Mouse (Mus musculus) B cell, adult (primary cell): ENCODE data around the gene Cpt2. TPM values are rescaled to one million over a fixed set of nuclear protein-coding genes. Genes with fewer than 3 reads are reported as not detected.

ENCODE experiments used
- total RNA-seq: library from RNA; stranded (reverse); gene quantifications from 4 replicates; pipeline ENCODE4 v1.2.4, GENCODE M21; 2023; ENCODE audit not compliant: inconsistent age

Gene Cpt2
- total RNA-seq = 10.8 to 14.2 TPM (median 11.3 TPM) in 4 replicates

DNA sequence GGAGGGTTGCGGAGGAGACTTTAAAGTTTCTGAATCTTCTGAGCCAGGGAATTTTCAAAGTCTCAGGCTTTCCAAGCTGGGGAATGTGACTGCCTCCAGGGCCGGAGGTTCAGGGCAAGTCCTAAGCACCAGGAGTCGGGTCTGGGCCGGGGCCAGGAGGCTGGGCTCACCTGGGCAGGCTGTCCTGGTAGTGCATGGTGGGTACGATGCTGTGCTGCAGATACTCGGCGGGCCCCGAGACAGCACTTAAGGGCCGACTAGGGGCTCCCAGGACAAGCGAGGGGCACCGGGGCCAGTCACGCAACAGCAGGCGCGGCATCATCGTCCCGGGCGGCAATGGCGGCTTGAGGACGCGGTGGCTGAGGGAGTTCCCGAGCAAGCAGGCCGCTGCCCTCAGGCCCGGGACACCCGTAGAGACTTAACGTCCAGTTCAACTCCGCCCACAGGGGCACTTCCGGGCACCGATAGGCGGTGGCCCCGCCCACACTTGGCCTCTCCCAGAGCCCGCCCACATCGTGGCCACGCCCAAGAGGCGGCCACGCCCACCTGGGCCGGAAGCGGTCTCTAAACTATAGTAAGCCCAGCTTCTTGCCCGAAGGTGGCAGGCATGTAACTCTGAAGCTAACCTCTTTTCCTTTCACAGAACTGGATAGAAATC, at the start of gene Cpt2:
Cpt2 (minus strand) TSS at position 466 of the 658 bp plus-strand sequence.

DNA sequence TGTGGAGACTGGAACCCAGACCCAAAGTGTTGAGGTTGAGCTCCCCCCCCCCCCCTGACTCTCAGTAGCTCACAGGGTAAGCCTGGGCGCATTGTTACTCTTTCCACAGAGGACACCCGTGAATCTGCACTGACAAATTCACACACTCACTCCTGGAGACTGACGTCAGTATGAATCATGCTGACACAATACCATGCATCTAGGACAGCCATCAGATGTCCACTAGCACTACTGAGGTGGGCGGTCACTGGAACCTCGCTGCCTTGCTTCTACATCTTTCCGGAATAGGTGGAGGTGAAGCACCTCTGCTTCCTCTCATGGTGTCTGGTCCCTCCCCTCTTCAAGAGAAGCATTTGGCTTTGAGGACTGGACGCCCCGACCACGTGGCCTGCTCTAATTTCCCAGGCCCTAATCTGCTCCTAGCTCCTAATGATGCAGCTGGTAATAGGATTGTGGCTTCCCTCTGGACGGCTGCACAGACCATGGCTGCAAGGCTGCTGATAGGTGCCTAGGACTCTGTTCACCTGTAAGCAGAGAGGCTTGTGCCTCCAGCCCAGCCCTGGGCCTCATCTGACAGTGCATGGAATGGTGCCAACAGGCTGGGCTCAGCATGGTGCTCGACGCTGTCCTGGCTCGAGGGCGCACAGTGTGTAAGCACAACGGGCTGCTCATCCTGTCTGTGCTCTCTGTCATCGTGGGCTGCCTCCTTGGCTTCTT, 44.7 kb upstream of the Cpt2 start, which contains the start of gene Slc1a7:
Slc1a7 (plus strand) TSS at position 367 of the 717 bp plus-strand sequence.

DNA sequence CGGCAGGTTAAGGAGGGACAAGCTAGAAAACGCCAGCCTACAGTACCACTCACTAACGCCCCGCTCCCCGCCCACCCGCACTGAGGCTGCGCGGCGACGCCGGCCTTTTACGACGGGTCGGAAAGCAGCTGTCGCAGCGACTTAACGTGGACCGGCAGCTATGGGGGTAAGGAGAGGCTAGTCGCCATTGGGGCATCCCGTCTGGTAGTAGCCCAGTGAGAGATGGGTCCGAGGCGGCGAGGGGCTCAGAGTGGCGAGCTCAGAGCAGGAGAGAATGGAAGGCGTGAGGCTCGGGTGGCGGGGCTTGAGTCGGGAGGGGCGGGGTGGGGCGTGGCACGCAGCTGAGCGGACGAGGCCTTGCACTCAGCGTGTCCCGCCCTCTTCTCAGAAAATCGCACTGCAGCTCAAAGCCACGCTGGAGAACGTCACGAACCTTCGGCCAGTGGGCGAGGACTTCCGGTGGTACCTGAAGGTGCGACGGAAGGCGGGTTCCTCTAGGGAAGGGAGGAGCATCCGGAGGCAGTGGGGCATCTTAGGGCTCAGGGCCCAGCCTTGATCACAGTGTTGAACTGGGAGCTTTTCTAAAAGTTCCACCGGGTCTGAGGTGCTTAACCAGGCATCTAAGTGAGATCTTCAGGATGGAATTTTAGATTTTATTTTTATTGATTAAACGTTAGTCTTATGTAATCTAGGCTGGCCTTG, 33.5 kb downstream of the Cpt2 start, which contains the start of gene 0610037L13Rik:
0610037L13Rik (plus strand) TSS at position 83 of the 702 bp plus-strand sequence.

DNA sequence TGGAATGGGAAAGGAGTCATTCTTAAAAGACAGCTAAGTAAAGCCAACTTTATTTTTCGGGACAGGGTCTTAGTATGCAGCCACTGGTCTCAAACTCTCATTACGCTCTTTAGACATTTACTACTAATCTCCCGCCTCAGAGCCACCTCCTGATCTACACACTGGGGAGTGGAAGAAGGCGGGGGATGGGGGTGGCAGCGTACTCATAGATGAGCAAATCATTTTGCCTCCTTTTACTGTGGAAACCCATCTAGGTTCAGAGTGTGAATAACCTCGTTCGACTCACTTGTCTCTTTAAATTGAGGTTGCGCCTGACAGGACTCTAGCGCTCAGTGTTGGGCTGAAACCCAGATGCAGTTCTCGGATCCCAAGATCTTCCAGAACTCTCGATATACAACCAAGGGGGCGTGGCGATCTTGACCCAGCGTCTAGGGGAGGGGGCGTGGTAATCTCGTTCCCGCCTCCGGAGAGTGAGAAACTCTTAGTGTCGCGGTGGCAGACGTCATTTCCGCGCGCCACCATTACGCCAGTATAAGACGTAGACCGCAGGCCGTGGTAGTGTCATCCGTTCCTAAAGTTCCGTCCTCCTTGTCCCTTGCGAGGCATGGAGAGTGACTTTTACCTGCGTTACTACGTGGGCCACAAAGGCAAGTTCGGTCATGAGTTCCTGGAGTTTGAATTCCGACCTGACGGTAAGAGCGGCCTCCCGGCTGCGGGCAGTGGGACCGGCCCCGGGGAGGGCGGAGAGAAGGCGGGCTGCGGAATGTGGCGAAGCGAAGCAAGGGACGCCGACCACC, 44.0 kb downstream of the Cpt2 start, which contains the start of gene Magoh:
Magoh (plus strand) TSS at position 502 of the 797 bp plus-strand sequence.

Other genes with a start within 250 kb of the Cpt2 start
- not detected in 4 replicates for gene Dmrtb1, start 239.4 kb downstream of the Cpt2 start, total RNA-seq
- gene Lrp8, start 121.3 kb downstream of the Cpt2 start, total RNA-seq = 0.75 to 1.9 TPM (median 1.7 TPM) in 4 replicates
- gene Magoh, start 43.9 kb downstream of the Cpt2 start, total RNA-seq = 93.3 to 105 TPM (median 97.7 TPM) in 4 replicates
- 36.7 to 59.7 TPM (median 46.6 TPM) in 4 replicates for gene 0610037L13Rik, start 33.8 kb downstream of the Cpt2 start, total RNA-seq
- gene Slc1a7, start 44.7 kb upstream of the Cpt2 start, total RNA-seq = not detected in 4 replicates
- gene Podn, start 172.8 kb upstream of the Cpt2 start, total RNA-seq = 0.60 to 0.80 TPM (median 0.61 TPM) in 3 of 4 replicates, not detected in the other
- 86.4 to 108 TPM (median 101 TPM) in 4 replicates for gene Scp2, start 221.4 kb upstream of the Cpt2 start, total RNA-seq
- gene Echdc2, start 241.8 kb upstream of the Cpt2 start, total RNA-seq = not detected in 4 replicates